Mouse (Mus musculus) lung, adult 2 months (tissue): ENCODE results near the gene Figla.

Source experiments
- CTCF ChIP-seq: fragments of 200-500 bp; IDR thresholded peaks from 2 replicates; pipeline ENCODE4 v1.5.1; 2011; ENCODE audit warnings: mild to moderate bottlenecking, low read length, control low read depth; ENCODE audit not compliant: insufficient read depth
- POLR2A ChIP-seq: fragments of 200-500 bp; IDR thresholded peaks from 2 replicates; pipeline ENCODE4 v1.6.1; 2011; ENCODE audit warnings: low read depth, mild to moderate bottlenecking, control low read depth, low read length, borderline replicate concordance; ENCODE audit errors: extremely low read depth

- TF ChIP-seq CTCF (no peak), POLR2A (no peak)
These were observed 13.3 kb downstream of the Figla start for GRCm38 (mm10) chr6:86029323-86029713.
